Mouse (Mus musculus): ENCODE results near the gene Ifi207. TPM values are rescaled to one million over a fixed set of nuclear protein-coding genes. Genes with fewer than 3 reads are reported as not detected.
"Not testable (repeated sequence)": the region's sequence is repeated elsewhere in the genome, so short reads cannot be mapped to it uniquely, and the experiment has no call there.

Gene Ifi207
- polyA plus RNA-seq (2012): not detected in 2 replicates

DNA sequence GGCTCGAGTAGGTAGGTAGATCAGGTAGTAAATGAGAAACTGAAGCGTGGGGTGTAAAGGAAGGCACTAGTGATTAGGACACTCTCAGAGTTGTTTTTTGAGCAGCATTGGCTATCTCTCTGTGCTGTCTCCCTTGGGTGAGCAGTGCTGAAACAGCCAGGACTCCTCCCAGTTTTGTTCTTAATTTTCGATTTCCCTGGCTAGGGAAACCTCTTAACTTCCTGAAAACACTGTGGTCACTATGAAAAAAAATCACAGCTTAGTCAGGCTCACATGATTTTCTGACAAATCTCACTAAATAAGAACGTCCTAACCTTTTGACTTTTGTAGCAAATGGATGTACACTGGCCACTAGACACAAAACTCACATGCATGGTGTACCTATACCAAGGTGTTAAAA is at the start of gene Ifi207:
Ifi207 (minus strand) TSS at position 92 of the 400 bp plus-strand sequence.
- no peak for TF ChIP-seq GATA1 (IDR thresholded peaks at IDR 0.05; ENCODE audit: low read length)

DNA sequence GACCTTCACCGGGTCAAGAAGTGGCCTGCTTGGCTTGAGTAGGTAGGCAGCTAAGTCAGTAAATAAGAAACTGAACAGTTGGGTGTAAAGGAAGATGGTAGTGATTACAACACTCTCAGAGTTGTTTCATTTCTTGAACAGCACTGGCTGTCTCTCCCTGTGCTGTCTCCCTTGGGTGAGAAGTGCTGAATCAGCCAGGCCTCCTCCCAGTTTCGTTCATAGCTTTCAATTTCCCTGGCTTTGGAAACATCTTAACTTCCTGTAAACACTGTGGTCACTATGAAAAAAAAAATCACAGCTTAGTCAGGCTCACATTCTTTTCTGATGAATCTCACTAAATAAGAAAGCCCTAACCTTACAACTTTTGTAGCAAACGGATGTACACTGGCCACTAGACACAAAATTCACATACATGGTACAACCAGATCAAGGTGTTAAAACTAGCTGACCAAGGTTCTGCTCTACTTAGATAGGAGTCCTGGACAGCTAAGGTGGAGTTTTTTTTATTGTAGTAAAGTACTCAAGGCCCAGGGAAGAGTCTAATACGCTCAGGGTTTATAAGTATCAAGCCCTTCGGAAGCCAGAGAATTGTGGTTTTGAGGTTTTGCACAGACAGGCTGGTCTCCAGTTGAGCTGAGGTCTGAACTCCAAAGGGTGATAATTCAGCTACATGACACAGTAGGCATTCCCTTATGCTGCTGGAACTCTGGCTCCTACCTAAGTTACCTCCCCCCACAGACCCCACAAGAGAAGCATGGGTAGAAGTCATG is 25.5 kb upstream of the Ifi207 start, which contains the start of gene Ifi204:
Ifi204 (minus strand) TSS at position 96 of the 770 bp plus-strand sequence.
- not testable (repeated sequence) for TF ChIP-seq GATA1 (IDR thresholded peaks at IDR 0.05; ENCODE audit: low read length)

DNA sequence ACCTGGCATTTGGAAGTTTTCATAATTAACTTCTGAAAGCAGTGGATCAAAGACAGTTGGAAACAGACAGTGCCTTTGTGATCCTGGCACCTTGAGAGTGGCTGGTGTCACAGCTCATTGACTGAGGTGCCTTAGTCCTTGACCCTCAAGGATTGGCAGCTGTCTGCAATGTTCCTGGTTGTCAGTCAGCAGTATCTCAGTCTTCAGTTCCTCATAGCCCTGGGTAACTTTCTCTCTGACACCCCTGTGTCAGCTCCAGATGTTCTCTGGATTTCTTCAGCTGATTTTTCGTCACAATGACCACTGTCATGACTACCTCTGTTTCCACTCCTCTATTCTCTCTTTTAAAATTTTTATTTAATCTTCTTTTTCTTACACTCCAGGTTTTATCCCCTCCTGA is 715 bp upstream of the Ifi207 start:
- no peak for TF ChIP-seq GATA1 (IDR thresholded peaks at IDR 0.05; ENCODE audit: low read length)

DNA sequence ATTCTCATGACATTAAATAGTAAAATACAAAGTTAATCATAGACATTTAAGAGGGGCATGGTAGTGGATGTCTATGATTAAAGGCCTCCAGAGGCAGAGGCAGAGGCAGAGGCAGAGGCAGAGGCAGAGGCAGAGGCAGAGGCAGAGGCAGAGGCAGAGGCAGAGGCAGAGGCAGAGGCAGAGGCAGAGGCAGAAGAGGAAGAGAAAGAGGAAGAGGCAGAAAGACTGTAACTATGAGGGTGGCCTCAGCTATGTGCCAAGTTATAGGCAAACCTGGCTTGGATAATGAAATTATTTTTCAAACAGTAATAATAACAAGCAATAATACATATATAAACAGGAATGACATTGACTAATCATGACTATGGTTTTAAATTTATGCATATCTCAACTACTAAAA is 1.0 kb downstream of the Ifi207 start:
- no peak for TF ChIP-seq GATA1 (IDR thresholded peaks at IDR 0.05; ENCODE audit: low read length)

DNA sequence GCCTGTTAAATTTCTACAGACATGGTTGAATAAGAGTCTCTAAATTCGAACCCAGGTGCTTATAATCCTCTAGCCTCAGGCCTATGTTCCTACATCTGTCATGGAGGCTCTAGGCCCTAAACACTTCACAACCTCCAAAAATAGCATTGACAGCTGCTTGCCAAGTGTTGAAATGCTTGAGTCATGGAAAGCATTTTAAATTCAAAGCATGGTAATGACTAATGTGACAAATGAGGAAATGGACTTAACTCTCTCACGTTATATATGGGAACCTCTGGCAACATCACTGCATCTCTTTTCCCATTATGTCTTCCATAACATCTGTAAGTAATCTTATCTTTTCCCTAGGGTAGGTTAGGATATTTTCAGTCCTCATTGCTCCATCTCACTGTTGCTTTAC is 4.6 kb downstream of the Ifi207 start:
- TF ChIP-seq GATA1 (IDR thresholded peaks at IDR 0.05; ENCODE audit: low read length): no peak

DNA sequence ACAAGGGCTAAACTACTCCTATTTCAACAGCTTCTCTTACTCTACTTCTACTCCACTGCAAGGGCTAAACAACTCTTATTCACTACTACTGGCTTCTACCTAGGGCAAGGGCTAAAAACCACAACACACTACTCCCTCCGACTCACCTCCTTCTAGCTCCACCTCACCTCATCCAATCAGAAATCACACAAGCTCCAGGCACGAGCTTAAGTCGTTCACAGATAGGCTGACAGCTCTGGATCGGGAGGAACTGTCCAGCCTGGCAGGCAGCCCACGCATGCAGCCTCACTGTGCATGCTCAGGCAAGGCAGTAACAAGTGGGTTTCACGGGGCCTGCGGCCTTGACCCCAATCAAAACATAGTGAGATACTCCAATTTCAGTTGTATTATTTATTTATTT is 8.3 kb downstream of the Ifi207 start:
- TF ChIP-seq GATA1 (IDR thresholded peaks at IDR 0.05; ENCODE audit: low read length): no peak

DNA sequence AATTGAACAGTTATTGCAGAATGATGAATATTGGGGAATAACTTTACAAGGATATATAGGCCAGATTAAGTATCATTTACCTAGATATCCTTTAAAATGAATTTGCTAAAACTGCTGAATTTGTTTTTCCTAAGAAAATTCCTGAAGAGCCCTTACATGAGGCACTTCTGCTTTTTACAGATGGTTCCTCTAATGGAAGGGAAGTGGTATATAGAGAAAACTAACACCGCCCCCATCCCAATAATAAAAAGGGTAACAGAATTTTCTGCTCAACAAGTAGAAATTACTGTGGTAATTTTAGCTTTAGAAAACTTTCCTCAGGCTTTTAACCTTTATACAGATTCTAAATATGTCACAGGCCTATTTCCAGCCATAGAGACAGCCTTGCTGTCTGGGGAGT is 47.3 kb downstream of the Ifi207 start:
- TF ChIP-seq GATA1 (IDR thresholded peaks at IDR 0.05; ENCODE audit: low read length): no peak

DNA sequence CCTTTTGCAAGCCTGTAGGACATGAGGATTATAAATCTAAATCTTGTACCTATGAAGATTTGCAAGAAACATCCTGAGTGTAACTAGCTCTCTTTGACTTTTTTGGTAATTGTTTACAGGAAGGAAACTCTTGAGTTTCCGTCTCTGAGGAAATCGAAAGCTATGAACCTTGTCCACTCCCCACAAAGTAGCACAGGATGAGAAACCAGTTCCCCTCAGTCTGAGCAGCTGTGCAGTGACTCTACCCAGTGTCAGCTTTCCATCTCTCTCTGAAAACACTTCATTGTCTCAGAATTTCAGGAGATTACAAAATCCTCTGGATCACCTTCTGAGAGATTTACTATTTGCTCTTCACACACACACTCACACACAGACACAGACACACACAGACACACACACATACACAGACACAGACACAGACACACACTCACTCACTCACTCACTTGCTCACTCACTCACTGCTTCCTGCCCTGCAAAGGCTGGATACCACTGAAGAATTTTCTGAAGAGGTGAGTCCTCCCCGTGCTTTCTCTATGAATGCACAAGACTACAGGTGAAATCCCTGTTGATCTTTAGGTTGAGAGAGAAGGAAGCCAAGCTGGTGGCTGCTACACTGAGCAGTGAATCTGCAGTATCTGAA is 68.0 kb downstream of the Ifi207 start, which contains the start of gene Ifi208:
Ifi208 (plus strand) TSS at position 218 of the 640 bp plus-strand sequence.
- not testable (repeated sequence) for TF ChIP-seq GATA1 (IDR thresholded peaks at IDR 0.05; ENCODE audit: low read length)

Other genes with a start within 250 kb of the Ifi207 start
- not detected in 2 replicates for gene Ifi214, start 205.8 kb downstream of the Ifi207 start, polyA plus RNA-seq (2012)
- not detected in 2 replicates for gene Ifi213, start 142.5 kb downstream of the Ifi207 start, polyA plus RNA-seq (2012)
- not detected in 2 replicates for gene Ifi209, start 110.8 kb downstream of the Ifi207 start, polyA plus RNA-seq (2012)
- not detected in 2 replicates for gene Ifi208, start 68.1 kb downstream of the Ifi207 start, polyA plus RNA-seq (2012)
- not detected in 2 replicates for gene Ifi204, start 25.2 kb upstream of the Ifi207 start, polyA plus RNA-seq (2012)
- gene Ifi211, start 171.3 kb upstream of the Ifi207 start, polyA plus RNA-seq (2012): not detected in 2 replicates
- not detected in 2 replicates for gene Mndal, start 200.7 kb upstream of the Ifi207 start, polyA plus RNA-seq (2012)
- gene Ifi203, start 200.9 kb upstream of the Ifi207 start, polyA plus RNA-seq (2012): not detected in 2 replicates
- not detected in 2 replicates for gene Ifi202b, start 241.0 kb upstream of the Ifi207 start, polyA plus RNA-seq (2012)